Mouse (Mus musculus) thymus, adult 18-20 months (tissue): ENCODE results near the gene Sec16a.

Experiments
- DNase-seq, 2 experiments: peaks; one replicate each; pipeline ENCODE4 v3.0.0; 2022; ENCODE audit warnings: mixed read lengths in 2 of 2

Sec16a gene

DNA sequence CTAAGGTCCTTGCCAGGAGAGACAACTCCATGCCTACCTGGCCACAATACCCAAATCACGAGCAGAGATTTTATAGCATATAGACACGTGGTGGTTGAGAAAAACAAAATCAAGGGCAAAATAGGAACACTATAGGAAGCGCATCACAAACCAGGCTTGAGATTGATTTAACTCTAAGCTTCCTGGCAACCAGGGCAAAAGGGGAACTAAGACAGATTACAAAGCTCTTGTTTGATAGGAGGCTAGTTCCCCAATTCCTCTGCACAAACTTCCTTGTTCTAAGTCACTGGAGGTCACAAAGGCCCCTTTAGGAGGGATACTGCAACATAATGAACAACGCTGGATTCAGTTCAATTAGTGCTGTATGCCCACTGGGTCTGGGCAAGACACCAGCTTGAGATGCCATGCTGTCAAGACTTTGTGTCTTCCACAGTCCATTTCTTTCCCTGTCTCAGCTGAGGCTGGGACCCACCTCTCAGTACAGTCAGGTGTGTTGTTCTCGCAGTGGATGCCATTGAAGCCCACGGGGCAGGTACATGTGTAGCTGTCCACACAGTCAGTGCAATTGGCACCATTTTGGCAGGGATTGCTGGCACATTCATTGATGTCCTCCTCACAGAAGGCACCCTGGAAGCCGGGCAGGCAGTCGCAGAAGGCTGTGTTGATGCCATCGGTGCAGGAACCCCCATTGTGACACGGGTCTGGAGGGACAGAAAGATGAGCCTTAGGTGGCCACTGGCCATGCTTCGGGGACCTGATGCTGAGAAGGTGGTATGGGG is 27.5 kb upstream of the Sec16a start:
- DNase-seq = no peak

DNA sequence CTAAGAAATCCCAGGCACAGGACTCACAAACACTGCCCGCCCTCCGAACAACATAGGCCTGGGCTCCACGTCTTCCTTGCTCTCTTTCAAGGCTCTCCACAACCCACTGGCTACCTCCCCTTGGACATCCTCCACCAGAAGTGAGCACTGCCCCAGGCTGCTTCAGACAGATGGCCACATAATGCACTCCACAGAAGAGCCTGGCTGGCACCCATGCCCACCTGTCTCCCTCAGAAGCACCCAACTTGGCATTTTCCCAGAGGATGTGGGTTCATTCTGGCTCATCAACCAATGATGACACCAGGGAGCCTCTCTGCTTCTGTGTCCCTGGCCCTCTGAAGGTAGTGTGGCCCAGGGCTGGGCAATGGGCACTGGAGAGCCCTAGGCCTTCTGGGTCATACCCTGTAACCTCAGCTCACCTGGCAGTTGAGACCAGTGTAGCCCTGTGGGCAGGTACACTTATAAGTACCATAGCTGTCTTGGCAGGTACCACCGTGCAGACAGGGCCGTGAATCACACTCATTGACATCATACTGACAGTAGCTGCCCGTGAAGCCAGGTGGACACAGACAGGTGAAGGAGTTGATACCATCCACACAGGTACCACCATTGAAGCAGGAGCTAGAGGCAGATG is 26.8 kb upstream of the Sec16a start:
- DNase-seq = no peak

DNA sequence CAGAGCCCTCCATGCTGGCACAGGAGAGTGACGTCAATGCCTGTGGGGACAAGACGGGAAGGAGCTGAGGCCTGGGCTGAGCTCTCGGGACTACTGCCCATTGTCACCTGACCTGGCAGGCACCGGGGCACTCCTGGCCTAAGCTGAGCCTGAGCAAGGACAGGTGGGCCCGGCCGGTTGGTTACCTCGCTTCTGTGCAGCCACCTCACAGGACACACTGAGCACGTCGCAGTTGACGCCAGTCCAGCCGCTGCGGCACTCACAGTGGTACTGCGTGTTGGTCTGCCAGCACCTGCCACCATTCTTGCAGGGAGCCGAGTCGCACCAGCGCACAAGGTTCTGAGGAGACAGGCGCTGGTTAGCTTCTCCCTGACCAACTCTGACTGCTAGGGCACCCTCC is 26.0 kb upstream of the Sec16a start:
- DNase-seq = no peak

DNA sequence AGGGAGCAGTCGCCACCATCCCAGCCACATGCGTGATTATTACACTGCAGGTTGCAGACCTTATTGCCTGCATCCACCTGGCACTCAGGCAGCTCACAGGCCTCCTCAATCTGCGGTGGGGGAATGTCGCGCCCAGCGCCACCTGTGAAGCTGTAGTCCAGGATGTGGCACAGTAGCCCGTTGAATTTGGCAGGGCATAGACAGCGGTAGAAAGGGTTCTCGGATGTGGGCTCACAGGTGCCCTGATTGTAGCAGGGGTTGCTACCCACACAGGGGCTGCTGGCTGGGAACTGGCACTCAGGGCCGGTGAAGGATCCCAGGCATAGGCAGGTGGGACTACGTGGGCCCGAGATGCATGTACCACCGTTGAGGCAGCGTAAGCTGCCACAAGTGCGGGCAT is 23.4 kb upstream of the Sec16a start:
- peak; percentile 78 to 82 for DNase-seq

GRCm38 (mm10) chr2:26463412-26463811 is 18.4 kb upstream of the Sec16a start:
- DNase-seq = no peak

DNA sequence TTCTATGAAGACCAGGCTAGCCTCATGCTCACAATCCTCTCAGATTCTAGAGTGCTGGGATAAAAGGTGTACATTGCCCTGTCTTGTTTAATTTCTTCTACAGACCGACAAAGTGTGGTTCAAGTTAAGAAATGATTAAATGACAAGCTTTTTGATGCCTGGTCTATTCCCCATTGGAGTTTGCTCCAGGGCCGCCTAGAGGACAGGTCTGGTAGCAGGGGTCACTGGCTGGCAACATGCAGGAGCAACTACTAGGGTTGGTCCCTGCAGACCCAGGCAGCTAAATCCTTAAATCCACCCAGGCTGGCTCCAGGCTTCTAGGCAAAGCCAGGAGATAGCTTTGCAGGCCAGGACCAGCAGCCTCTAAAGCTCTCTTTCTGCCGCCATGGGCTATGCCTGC is 18.0 kb upstream of the Sec16a start:
- DNase-seq = no peak

GRCm38 (mm10) chr2:26461667-26462066 is 16.7 kb upstream of the Sec16a start:
- no peak for DNase-seq

- peak; percentile 47 to 58 for DNase-seq
These were observed 15.8 kb upstream of the Sec16a start for GRCm38 (mm10) chr2:26460837-26461236.

DNA sequence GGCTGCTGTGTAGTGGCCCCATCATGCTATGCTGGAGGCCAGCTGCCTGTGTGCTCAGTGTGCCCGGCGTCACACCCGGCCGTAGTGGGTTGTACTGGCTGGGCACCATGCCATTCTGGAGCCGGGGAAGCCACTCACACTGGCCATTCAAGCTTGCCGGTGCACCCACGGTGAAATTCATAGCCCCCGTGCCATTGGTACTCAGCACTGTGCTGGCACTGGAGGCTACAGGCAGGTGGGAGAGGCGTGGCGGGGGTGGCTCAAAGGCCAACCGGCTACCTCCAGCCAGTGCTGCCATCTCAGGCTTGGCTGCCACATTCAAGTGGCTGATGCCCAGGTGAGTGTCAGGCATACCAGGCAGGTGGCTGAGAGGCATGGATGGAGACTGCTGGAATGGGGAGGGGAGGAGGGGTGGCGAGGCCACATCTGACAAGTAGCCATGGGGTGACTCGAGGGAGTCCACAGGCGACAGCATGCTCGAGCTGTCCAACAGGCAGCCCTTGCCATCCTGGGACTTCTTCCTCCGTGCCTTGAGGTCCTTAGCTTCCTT is 15.2 kb upstream of the Sec16a start:
- DNase-seq = no peak

DNA sequence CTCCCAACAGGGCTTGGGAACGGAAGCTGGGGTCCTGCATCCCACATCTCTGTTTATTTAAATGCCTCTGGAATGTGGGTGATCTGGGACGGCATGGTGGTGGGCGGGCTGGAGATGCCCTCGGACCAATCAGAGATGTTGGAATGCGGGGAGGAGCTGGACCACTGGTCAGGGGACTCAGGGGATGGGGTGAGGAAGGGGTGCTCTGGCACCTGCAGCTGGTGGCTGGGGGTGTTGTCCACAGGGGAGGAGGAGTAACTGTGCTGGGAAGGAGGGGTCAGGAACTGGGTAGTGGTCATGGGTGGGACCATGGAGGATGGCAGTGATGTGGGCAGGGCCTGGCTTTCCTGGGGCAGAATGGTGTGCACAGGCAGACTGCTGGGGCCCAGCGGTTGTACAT is 14.5 kb upstream of the Sec16a start:
- DNase-seq = no peak

DNA sequence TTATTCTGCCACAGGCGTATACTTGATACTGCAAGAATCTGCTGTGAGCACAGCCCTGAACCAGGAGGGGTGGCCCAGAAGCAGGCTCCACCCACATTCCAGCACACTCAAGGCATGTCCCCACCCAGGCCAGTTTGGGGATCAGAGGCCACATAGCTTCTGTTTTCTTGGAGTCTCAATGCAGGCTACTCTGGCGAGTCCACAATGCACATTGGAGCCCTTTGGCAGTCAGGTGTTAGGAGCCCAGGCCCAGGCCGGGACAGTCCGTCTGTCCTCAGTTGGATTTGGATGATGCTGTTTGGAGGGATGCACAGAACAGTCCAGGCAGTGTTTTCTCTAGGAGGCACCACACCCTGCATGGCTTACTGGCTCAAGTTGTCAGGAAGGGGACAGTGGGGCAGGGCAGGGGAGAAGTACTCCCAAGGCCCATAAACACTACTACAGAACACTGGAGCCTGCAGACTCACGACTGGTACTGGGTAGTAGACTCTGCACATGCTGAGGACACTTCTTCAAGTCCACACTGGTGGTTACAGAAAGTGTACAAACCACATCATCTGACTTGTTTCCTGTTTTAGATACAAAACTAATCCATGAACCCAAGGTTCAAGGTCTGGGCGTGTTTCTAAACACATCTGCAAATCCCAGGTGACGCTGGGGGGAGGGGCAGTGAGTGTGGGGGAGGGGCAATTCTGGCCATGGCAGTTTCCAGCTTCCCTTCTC is 13.5 kb upstream of the Sec16a start:
- DNase-seq = no peak

GRCm38 (mm10) chr2:26449121-26450060 is 4.4 kb upstream of the Sec16a start:
- DNase-seq = peak in 1 of 2 experiments; percentile 66

DNA sequence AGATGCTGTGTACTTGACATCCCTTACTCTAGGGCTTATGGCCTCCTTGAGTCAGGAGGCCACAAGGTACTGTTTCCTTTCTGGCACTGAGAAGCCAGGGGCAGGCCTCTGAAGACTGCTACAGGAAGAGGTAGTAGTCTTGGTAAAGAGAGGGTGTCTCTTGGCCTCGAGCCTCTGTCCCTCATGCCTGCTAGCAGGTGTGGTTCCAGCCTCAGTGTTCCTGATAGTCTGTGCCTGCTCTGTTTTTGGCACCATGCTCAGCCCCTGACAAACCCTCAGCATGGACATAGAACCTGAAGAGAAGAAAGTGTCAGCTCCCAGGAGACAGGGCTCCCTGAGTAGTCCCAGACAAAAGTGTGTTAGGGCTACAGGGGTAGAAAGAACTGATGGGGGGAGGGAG is 2.4 kb upstream of the Sec16a start:
- DNase-seq = no peak

DNA sequence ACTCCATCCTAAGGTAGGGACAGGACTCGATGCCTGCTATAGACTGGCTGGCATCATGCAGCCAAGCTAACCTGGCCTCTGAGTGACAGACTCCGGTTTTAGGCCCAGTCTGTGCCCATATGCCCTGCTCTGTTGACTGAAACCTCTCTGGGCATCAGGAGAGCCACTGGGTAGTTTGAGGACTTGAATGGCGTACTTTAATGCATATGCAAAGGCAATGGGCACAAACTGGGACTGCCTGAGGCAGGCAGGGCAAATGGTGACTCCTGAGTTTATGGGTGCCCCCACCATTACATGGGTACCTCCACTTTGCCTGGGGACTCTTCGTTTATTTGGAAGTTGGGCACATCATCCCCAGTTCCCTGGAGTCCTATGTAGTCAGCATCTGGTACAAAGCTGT is 1.7 kb upstream of the Sec16a start:
- no peak for DNase-seq

GRCm38 (mm10) chr2:26445666-26446445 is 840 bp upstream of the Sec16a start:
- no peak for DNase-seq

GRCm38 (mm10) chr2:26444368-26444767 is 648 bp downstream of the Sec16a start:
- no peak for DNase-seq

DNA sequence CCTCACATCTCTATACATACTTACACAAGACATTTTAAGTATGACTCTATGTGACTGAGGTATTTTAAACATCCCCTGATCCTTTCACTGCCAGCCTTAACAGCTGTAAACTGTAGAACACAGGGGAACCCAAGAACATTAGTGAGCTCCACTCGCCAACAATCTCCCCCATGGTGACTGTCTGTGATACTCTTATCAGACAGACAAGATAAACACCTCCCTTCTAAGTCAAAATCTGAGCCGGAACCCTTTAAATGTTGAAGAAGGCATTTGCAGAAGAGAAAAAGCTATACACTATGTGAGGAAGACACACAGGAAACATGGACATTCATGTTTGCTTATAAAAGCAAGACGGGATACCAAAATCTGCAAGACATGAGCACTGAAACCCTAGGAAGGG is 1.1 kb downstream of the Sec16a start:
- DNase-seq = no peak

GRCm38 (mm10) chr2:26442843-26443242 is 2.2 kb downstream of the Sec16a start:
- no peak for DNase-seq

DNA sequence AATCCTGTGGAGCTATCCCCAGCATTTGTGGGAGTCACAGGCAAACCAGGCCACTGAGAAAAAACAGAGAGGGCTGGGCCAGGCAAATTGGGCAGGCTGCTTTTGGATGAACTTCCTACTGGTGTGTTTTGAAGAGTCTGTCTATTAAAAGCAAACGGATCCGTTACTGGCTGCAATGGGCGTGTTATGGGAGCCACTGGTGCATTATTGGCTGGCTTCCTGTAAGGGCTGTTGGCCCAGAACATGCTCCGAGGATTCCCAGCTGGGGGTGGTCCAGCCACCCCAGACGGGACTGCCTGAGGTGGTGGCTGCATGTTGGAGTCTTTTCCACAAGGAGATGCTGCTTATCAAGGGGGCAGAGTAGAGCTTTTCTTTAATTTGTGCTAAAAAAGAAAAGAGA is 3.3 kb downstream of the Sec16a start:
- no peak for DNase-seq

- DNase-seq = no peak
These were observed 3.8 kb downstream of the Sec16a start for GRCm38 (mm10) chr2:26441261-26441660.

DNA sequence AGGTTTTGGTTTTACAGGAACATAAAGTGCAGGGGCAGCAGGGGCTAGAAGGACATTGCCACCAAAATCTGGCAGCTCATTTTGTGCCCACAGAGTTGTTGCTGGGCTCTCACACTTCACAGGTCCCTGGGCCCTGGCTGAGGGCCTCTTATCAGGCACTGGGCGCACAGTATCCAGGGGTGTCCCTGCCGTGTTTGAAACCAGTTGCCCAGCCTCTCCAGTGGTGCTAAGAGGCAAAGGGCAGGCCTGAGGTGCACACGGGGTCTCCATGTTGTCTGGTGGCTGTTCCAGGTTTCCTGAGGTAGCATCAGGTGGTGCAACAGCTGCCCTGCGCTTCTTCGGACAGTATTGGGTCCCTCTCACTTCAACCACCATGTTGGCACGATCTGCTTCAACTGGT is 5.3 kb downstream of the Sec16a start:
- no peak for DNase-seq

DNA sequence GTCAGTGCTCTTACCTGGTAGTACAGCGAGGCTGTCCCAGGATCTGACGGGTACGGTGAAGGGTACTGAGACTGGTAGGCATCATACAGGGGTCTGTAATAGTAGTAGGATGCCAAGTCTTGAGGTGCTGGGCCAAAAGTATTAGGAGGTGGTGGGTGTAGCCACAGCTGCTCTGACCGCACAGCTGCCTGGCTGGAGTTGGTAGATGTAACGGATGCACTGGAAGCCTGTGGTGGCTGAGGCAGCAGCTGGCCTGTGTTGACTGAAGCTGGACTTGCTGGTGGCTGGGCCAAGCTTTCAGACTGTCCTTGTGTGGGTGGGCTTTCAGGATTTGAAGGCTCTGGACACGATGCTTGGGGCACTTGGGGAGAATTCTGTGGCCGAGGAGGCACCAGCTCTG is 6.6 kb downstream of the Sec16a start:
- no peak for DNase-seq
